Mouse (Mus musculus) midbrain, embryonic 11.5 days (tissue): ENCODE data around the gene Cyfip1. TPM values are rescaled to one million over a fixed set of nuclear protein-coding genes. Genes with fewer than 3 reads are reported as not detected.

ENCODE experiments used
- ATAC-seq: fragments of 200-750 bp; cut with Nextera tagmentation; 2 replicates; pipeline ENCODE4 v1.8.0; 2017; ENCODE audit warnings: moderate TSS enrichment, moderate library complexity; ENCODE audit not compliant: low FRiP score
- DNase-seq: peaks from one replicate; pipeline ENCODE4 v3.0.0; 2015; ENCODE audit warnings: low spot score; ENCODE audit errors: missing footprints
- H3K27ac ChIP-seq: fragments of 300-500 bp; sonication (generic); 2 replicates; pipeline ENCODE4 v1.5.1; 2014; ENCODE audit warnings: low read depth, low read length
- H3K27me3 ChIP-seq: fragments of 300-500 bp; sonication (generic); 2 replicates; pipeline ENCODE4 v1.6.1; 2014; ENCODE audit warnings: mild to moderate bottlenecking, low read length, moderate library complexity, mixed read lengths; ENCODE audit not compliant: control insufficient read depth, insufficient read depth
- H3K36me3 ChIP-seq: fragments of 300-500 bp; sonication (generic); 2 replicates; pipeline ENCODE4 v1.6.1; 2014; ENCODE audit warnings: mild to moderate bottlenecking, low read length, moderate library complexity, mixed read lengths; ENCODE audit not compliant: control insufficient read depth, insufficient read depth
- H3K4me1 ChIP-seq: fragments of 300-500 bp; sonication (generic); 2 replicates; pipeline ENCODE4 v1.6.1; 2014; ENCODE audit warnings: low read length; ENCODE audit not compliant: control insufficient read depth, insufficient read depth
- H3K4me2 ChIP-seq: fragments of 300-500 bp; sonication (generic); 2 replicates; pipeline ENCODE4 v1.6.1; 2014; ENCODE audit warnings: mild to moderate bottlenecking, moderate library complexity
- H3K4me3 ChIP-seq: fragments of 300-500 bp; sonication (generic); 2 replicates; pipeline ENCODE4 v1.5.1; 2014; ENCODE audit warnings: low read depth, low read length
- H3K9ac ChIP-seq: fragments of 300-500 bp; sonication (generic); 2 replicates; pipeline ENCODE4 v1.6.1; 2014; ENCODE audit warnings: low read length
- H3K9me3 ChIP-seq: fragments of 300-500 bp; sonication (generic); 2 replicates; pipeline ENCODE4 v1.6.1; 2016; ENCODE audit warnings: low read length; ENCODE audit not compliant: control insufficient read depth
- WGBS: fragments of 180-500 bp; shearing (Covaris S2); extraction: QIAGEN DNeasy Blood & Tissue Kit; methylation state at CpG from one replicate; pipeline ENCODE4 v1.1.7; 2014; 5-methylcytosine and 5-hydroxymethylcytosine counted together
- polyA plus RNA-seq: library from polyadenylated mRNA; unstranded; fragments of >200 nt; fragmentation: Nextera tagmentation; extraction: Ambion mirVana; gene quantifications from 2 replicates; pipeline ENCODE4 v1.2.1, GENCODE M21; 2014

The Cyfip1 gene
- 80.6 and 81.4 TPM in 2 replicates for polyA plus RNA-seq

- Histone ChIP-seq H3K27me3 (no peaks in the 10 kb centered on the region), H3K4me2 (peak within 1 kb of the TSS; percentile 52), H3K27ac (peak within 1 kb of the TSS; percentile 83), H3K4me1 (peaks cover 8% of the 10 kb centered on the region; the same call in 1 of the 2 replicates), H3K36me3 (no peaks in the 10 kb centered on the region), H3K9me3 (no peaks in the 10 kb centered on the region), H3K9ac (peak within 1 kb of the TSS; percentile 96), H3K4me3 (peak within 1 kb of the TSS; percentile 85)
- WGBS: 57% methylated on average over 7 of the region's 7 CpGs
- DNase-seq (no peak), ATAC-seq (peak; percentile 22)
These were observed at the start of gene Cyfip1 for GRCm38 (mm10) chr7:55841445-55841844. Cyfip1 (plus strand) TSS chr7:55841745.

DNA sequence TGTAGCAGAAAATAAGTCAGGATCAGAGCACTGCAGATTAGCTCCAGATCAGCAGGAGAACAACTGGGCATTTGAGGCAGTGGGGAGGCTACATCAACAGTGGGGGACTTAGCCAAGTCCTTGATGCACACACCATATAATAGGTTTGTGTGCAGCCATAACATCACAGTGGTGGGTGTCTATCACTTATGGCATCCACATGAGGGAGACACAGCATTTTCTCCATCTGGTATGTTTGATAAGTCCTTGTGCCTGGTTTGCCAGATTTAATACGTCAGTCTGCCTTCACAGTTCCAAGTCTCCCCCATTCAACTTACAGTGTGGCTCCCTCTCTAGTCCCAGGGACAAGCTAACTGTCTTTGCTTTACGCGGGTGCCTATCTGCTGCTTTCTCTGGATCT lies 49.3 kb upstream of the Cyfip1 start:
- Histone ChIP-seq H3K4me3 (no peak overlapping the region), H3K9ac (no peak overlapping the region; the same call in 1 of the 2 replicates), H3K9me3 (no peaks in the 10 kb centered on the region), H3K4me1 (peaks cover 8% of the 10 kb centered on the region), H3K27ac (no peak overlapping the region; the same call in 1 of the 2 replicates), H3K27me3 (no peaks in the 10 kb centered on the region), H3K4me2 (no peak overlapping the region), H3K36me3 (peaks cover 13% of the 10 kb centered on the region; the same call in 1 of the 2 replicates)
- ATAC-seq (no peak), DNase-seq (no peak)
- 73% methylated on average over 3 of the region's 3 CpGs for WGBS

DNA sequence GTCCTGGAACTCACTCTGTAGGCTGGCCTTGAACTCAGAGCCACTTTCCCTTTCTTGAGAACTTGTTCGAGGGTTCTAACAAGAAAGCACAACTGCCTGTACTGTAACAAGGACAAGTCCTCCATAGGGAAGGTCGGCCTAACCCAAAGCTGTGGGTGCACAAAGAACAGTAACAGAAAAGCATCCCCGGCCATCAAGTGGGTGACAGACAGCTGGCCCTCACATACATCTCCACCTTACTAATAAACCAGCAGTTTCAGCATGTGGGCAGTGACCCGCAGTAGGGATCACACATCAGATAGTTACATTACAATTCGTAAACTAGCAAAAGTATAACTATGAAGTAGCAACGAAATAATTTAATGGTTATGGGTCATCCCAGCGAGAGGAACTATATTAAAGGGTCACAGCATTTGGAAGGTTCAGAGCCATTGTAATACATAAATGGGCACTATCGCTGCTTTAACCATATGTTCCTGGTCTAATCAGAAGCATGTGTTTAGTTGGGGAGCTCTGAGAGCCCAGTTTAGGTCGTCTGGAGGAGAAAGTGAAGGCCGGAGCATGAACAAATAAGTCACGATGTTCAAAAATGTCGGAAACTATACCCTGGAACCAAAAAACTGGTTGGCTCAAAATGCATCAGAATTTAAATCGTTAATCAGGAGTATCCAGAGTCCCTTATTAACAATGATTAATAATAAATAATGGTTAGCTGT lies 48.2 kb upstream of the Cyfip1 start:
- H3K4me2 ChIP-seq: peak overlapping the region; percentile 73
- H3K9ac ChIP-seq: peak overlapping the region; percentile 92
- no peaks in the 10 kb centered on the region for H3K27me3 ChIP-seq
- peaks cover 13% of the 10 kb centered on the region; the same call in 1 of the 2 replicates for H3K36me3 ChIP-seq
- no peaks in the 10 kb centered on the region for H3K9me3 ChIP-seq
- DNase-seq (peak; percentile 90), ATAC-seq (peak; percentile 45)
- H3K4me3 ChIP-seq: peak overlapping the region; percentile 67
- peaks cover 8% of the 10 kb centered on the region for H3K4me1 ChIP-seq
- WGBS: 38% methylated on average over 13 of the region's 13 CpGs
- no peak overlapping the region for H3K27ac ChIP-seq

DNA sequence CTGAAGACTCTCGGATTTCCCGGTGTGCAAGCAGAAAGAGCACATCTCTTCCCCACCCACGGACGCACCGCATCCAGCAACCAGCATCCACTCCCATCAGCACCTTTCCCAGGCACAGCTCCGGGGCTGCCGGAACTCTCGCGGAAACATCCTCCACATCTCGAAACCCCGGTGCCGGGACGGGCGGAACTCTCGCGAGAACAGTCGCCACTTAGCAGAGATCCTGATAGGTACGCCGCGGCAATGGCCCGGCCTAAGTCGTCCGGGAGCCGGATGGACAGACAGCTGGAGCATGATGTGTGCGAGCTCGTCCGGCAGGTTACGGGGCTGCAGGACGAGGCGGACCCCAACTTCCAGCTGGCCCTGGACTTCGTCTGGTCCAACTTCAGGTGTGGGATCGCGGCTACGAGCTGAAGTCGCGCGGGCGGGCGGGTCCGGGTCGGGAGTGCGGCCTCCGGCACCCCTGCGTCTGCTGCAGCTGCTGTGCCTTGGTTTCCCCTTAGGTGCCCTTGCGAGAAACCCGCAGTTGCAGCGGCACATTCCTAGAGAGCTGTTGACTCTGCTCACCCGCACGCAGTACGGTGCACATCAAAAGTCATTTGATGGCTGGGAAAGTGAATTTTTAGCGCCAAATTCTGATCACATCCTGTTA lies 47.5 kb upstream of the Cyfip1 start, which contains the start of gene Tubgcp5:
Tubgcp5 (plus strand) TSS at position 203 of the 652 bp plus-strand sequence.
- Histone ChIP-seq H3K4me1 (peaks cover 8% of the 10 kb centered on the region), H3K9ac (peak within 1 kb of the TSS; percentile 92), H3K9me3 (no peaks in the 10 kb centered on the region), H3K4me3 (peak within 1 kb of the TSS; percentile 67), H3K4me2 (peak within 1 kb of the TSS; percentile 73), H3K27ac (no peak within 1 kb of the TSS; the same call in 1 of the 2 replicates), H3K27me3 (no peaks in the 10 kb centered on the region), H3K36me3 (peaks cover 13% of the 10 kb centered on the region; the same call in 1 of the 2 replicates)
- DNase-seq: peak; percentile 99
- ATAC-seq: peak; percentile 99
- under 1% methylated on average over 50 of the region's 51 CpGs for WGBS

GRCm38 (mm10) chr7:55799981-55800380 lies 41.6 kb upstream of the Cyfip1 start:
- no peaks in the 10 kb centered on the region for H3K9me3 ChIP-seq
- H3K4me3 ChIP-seq: no peak overlapping the region
- peak; percentile 59 for DNase-seq
- H3K27me3 ChIP-seq: no peaks in the 10 kb centered on the region
- peaks cover 3% of the 10 kb centered on the region; the same call in 1 of the 2 replicates for H3K4me1 ChIP-seq
- no peak overlapping the region for H3K4me2 ChIP-seq
- peaks cover 26% of the 10 kb centered on the region for H3K36me3 ChIP-seq
- H3K27ac ChIP-seq: no peak overlapping the region
- WGBS: 91% methylated on average over 3 of the region's 3 CpGs
- H3K9ac ChIP-seq: no peak overlapping the region
- no peak for ATAC-seq

GRCm38 (mm10) chr7:55809967-55810366 lies 31.6 kb upstream of the Cyfip1 start:
- no peak overlapping the region for H3K9ac ChIP-seq
- no peak overlapping the region for H3K27ac ChIP-seq
- 93% methylated on average over 2 of the region's 2 CpGs for WGBS
- no peaks in the 10 kb centered on the region for H3K4me1 ChIP-seq
- H3K27me3 ChIP-seq: no peaks in the 10 kb centered on the region
- H3K4me2 ChIP-seq: no peak overlapping the region
- H3K36me3 ChIP-seq: peaks cover 23% of the 10 kb centered on the region
- H3K4me3 ChIP-seq: no peak overlapping the region
- ATAC-seq (no peak), DNase-seq (peak; percentile 71)
- H3K9me3 ChIP-seq: no peaks in the 10 kb centered on the region

DNA sequence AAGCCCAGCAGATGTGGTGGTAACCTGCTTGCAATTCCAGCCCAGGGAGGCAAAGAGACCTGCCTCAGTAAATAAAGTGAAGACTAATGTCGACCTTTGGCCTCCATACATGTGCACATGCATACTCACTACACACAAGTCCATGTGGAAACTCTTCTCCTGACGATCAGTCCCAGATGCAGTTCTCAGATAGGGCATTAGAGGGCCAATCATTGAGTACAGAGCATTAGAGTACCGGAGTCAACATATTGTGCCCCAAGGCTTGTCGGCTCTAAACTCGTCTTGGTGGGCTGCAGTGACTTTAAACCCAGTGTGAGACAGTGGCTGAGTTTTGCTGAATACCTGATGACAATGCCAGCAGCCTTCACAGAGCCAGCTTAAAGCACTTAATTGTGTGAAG lies 17.1 kb upstream of the Cyfip1 start:
- H3K27ac ChIP-seq: no peak overlapping the region
- H3K4me3 ChIP-seq: no peak overlapping the region
- DNase-seq (no peak), ATAC-seq (no peak)
- H3K4me2 ChIP-seq: no peak overlapping the region
- no peaks in the 10 kb centered on the region for H3K4me1 ChIP-seq
- no peaks in the 10 kb centered on the region for H3K27me3 ChIP-seq
- no peak overlapping the region for H3K9ac ChIP-seq
- no peaks in the 10 kb centered on the region for H3K9me3 ChIP-seq
- peaks cover 20% of the 10 kb centered on the region; the same call in 1 of the 2 replicates for H3K36me3 ChIP-seq
- 84% methylated on average over 5 of the region's 5 CpGs for WGBS

DNA sequence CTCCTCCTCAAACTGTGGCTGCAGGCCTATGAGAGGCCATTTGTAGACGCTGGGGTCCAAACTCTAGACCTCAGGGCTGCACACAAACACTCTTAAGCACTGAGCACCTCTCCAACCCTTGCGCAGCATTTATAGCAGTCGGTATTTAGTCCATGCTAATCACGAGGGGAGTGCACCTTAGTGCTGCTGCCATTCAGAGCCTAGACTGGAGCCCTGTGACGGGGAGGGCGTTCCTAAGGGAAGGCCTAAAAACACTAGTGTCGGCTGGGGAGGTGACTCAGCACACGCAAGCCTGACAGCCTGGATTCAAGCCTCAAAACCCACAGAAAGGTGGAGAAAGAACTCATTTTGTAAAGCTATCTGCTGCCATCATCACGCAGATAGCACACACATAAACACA lies 14.0 kb upstream of the Cyfip1 start:
- H3K4me1 ChIP-seq: no peaks in the 10 kb centered on the region
- H3K4me2 ChIP-seq: no peak overlapping the region
- H3K36me3 ChIP-seq: peaks cover 14% of the 10 kb centered on the region; the same call in 1 of the 2 replicates
- no peak overlapping the region for H3K27ac ChIP-seq
- H3K27me3 ChIP-seq: no peaks in the 10 kb centered on the region
- DNase-seq (no peak), ATAC-seq (no peak)
- H3K9me3 ChIP-seq: no peaks in the 10 kb centered on the region
- H3K9ac ChIP-seq: no peak overlapping the region
- no peak overlapping the region for H3K4me3 ChIP-seq
- 92% methylated on average over 9 of the region's 9 CpGs for WGBS

DNA sequence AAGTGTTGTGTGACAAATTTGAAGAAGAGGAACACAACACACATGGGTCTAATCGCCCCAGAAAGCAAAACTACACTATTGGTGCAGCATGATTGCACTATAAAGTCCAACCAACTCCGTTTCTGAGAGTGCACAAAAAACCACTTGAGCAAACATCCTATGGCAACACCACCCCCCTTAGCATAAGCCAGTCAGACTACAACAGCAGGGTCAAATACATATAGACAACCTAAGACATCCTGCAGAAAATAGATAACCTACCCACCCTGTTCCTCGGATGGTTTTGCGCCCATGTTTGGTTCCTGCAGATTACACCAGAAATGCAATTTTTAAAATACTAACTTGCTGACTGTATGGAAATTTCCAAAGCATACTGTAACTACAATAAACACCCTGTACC lies 4.7 kb upstream of the Cyfip1 start:
- Histone ChIP-seq H3K27me3 (no peaks in the 10 kb centered on the region), H3K27ac (no peak overlapping the region), H3K36me3 (0 out of 2 replicates have a peak, but pooled peaks cover 2% of the 10 kb centered on the region), H3K4me1 (no peaks in the 10 kb centered on the region; the same call in 1 of the 2 replicates), H3K9ac (no peak overlapping the region), H3K9me3 (no peaks in the 10 kb centered on the region), H3K4me3 (no peak overlapping the region), H3K4me2 (no peak overlapping the region)
- no peak for ATAC-seq
- DNase-seq: no peak
- whole genome bisulfite sequencing: 83% methylated on average over 4 of the region's 4 CpGs
